Comparison of ENCODE assay signal across 24 mouse cellular contexts in the genomic region with DNA sequence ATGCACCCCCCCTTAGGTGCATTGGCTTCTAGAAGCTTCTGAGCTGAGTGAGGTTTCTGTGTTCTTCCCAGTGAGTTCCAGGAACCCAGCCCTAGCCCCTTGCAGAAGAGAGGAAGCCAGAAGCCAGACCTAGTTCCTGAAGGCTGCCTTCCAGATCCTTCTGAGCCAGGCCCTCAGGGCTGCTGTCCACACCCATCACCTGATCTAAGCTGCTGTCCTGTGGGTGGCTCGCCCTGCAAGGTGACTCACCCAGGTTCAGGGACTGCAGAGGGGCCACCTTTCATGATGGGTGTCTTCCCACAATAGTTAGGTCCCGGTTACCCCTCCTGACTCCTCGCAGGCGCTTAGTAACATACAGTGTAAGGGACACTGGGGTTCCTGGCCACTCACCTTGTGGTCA. TPM values are rescaled to one million over a fixed set of nuclear protein-coding genes. Genes with fewer than 3 reads are reported as not detected.
DNase-seq lines count a peak whose midpoint lies in the region; ATAC-seq lines count a peak whose summit lies in the region.
"Had no signal": no experiment of that assay in that cellular context is flagged by ENCODE, and none has a peak within 500 bp of the region (broad histone marks: within the 10 kb centered on the region; RNA-seq: fewer than 3 reads in every experiment).

No protein-coding gene starts in this region.

- H3K4me1 ChIP-seq in heart, embryonic 10.5 days: peaks cover 33% of the 10 kb centered on the region
- H3K4me1 ChIP-seq in megakaryocyte, embryonic 14.5 days: peaks cover 89% of the 10 kb centered on the region
- H3K4me1 ChIP-seq in liver, embryonic 12.5 days: peaks cover 80% of the 10 kb centered on the region

- DNase-seq in heart, embryonic 10.5 days (ENCODE audit: low spot score): no peak
- DNase-seq in heart, adult 8-10 months (ENCODE audit: low spot score): no peak
- no peak for DNase-seq in T-cell, adult 2 months (ENCODE audit: low spot score)
- no peak for DNase-seq in right cerebral cortex, adult 2 months (ENCODE audit: low spot score in 2 of 2)
- DNase-seq in ovary, postnatal 36 days (ENCODE audit: low spot score): no peak
- DNase-seq: cerebellum, adult 2 months; gastrocnemius, postnatal 14 days; lung, postnatal 10 days; spleen, adult 18-20 months had no signal

- no peaks in the 10 kb centered on the region for H3K27me3 ChIP-seq in heart, embryonic 10.5 days (ENCODE audit: insufficient read depth, poor library complexity, severe bottlenecking)
- peaks cover 2% of the 10 kb centered on the region for H3K27me3 ChIP-seq in megakaryocyte, embryonic 14.5 days (replicated peaks)
- H3K27me3 ChIP-seq in liver, embryonic 12.5 days (replicated peaks): peaks cover 17% of the 10 kb centered on the region
- H3K27me3 ChIP-seq: embryonic facial prominence, embryonic 12.5 days; limb, embryonic 12.5 days; neural tube, embryonic 13.5 days had no signal

- no peak overlapping the region for H3K4me3 ChIP-seq in heart, embryonic 10.5 days
- peak overlapping the region; percentile 60 for H3K4me3 ChIP-seq in megakaryocyte, embryonic 14.5 days (replicated peaks)
- H3K4me3 ChIP-seq in liver, embryonic 12.5 days: no peak overlapping the region
- H3K4me3 ChIP-seq: embryonic facial prominence, embryonic 12.5 days; limb, embryonic 12.5 days; midbrain, embryonic 10.5 days; neural tube, embryonic 13.5 days had no signal

- no peak for ATAC-seq in megakaryocyte, adult 5-6 weeks (ENCODE audit: poor library complexity, severe bottlenecking)
- no peak for ATAC-seq in liver, embryonic 12.5 days
- ATAC-seq: inflammation-experienced regulatory T-cells, adult 6 months had no signal

- H3K9ac ChIP-seq in liver, embryonic 12.5 days: no peak overlapping the region
- H3K9ac ChIP-seq: embryonic facial prominence, embryonic 12.5 days; limb, embryonic 12.5 days; neural tube, embryonic 13.5 days had no signal

- H3K9me3 ChIP-seq in heart, embryonic 10.5 days: no peaks in the 10 kb centered on the region
- peaks cover 6% of the 10 kb centered on the region; the same call in 1 of the 2 replicates for H3K9me3 ChIP-seq in megakaryocyte, embryonic 14.5 days
- no peaks in the 10 kb centered on the region for H3K9me3 ChIP-seq in liver, embryonic 12.5 days (replicated peaks)
- H3K9me3 ChIP-seq: embryonic facial prominence, embryonic 12.5 days; limb, embryonic 12.5 days; midbrain, embryonic 10.5 days; neural tube, embryonic 13.5 days had no signal

- H3K4me2 ChIP-seq in liver, embryonic 12.5 days: no peak overlapping the region
- H3K4me2 ChIP-seq: embryonic facial prominence, embryonic 12.5 days; limb, embryonic 12.5 days; neural tube, embryonic 13.5 days had no signal

- H3K36me3 ChIP-seq in heart, embryonic 10.5 days: peaks cover 39% of the 10 kb centered on the region
- peaks cover 46% of the 10 kb centered on the region for H3K36me3 ChIP-seq in megakaryocyte, embryonic 14.5 days (replicated peaks; ENCODE audit: low read length)
- H3K36me3 ChIP-seq in liver, embryonic 12.5 days: peaks cover 45% of the 10 kb centered on the region

- 0 out of 2 replicates have a peak overlapping the region, but pooled peaks have one; percentile 17 for H3K27ac ChIP-seq in heart, embryonic 10.5 days
- peak overlapping the region; percentile 46; the same call in 1 of the 2 replicates for H3K27ac ChIP-seq in liver, embryonic 12.5 days
- H3K27ac ChIP-seq: embryonic facial prominence, embryonic 12.5 days; limb, embryonic 12.5 days; midbrain, embryonic 10.5 days; neural tube, embryonic 13.5 days had no signal

- WGBS in heart, embryonic 10.5 days: 91% methylated on average over 4 of the region's 4 CpGs
- WGBS in liver, embryonic 12.5 days (ENCODE audit: insufficient replicate concordance): 83% methylated on average over 4 of the region's 4 CpGs

RNA-seq across cellular contexts. Expression of a gene that starts 6.4 kb away (rescaled TPM):
- polyA plus RNA-seq in heart, embryonic 10.5 days (2016; fragmentation: Nextera tagmentation; extraction: Ambion mirVana): 344 and 410 TPM in 2 replicates
- total RNA-seq in heart, adult 8-10 months (2022): 10 to 100 TPM; 57.9 to 67.1 (median 63.4) TPM
- 103 and 569 TPM in 2 replicates for polyA plus RNA-seq in megakaryocyte, embryonic 14.5 days (2012; ENCODE audit: insufficient read depth, low replicate concordance)
- total RNA-seq in megakaryocyte, adult 5-6 weeks (2015): 82.1 and 84.4 TPM in 2 replicates
- total RNA-seq in megakaryocyte, adult 5-6 weeks (2017): 106 and 151 TPM in 2 replicates
- 266 and 269 TPM in 2 replicates for polyA plus RNA-seq in liver, embryonic 12.5 days (2016; fragmentation: Nextera tagmentation; extraction: Ambion mirVana)

RNA-seq across cellular contexts. Expression of a gene that starts 19.2 kb away (rescaled TPM):
- 38.0 and 42.0 TPM in 2 replicates for polyA plus RNA-seq in heart, embryonic 10.5 days (2016; fragmentation: Nextera tagmentation; extraction: Ambion mirVana)
- total RNA-seq in heart, adult 8-10 months (2022): 10 to 100 TPM; 40.0 to 57.7 (median 44.4) TPM
- polyA plus RNA-seq in megakaryocyte, embryonic 14.5 days (2012; ENCODE audit: insufficient read depth, low replicate concordance): 10.2 and 10.5 TPM in 2 replicates
- 5.7 and 6.8 TPM in 2 replicates for total RNA-seq in megakaryocyte, adult 5-6 weeks (2015)
- 1.5 and 4.0 TPM in 2 replicates for total RNA-seq in megakaryocyte, adult 5-6 weeks (2017)
- polyA plus RNA-seq in liver, embryonic 12.5 days (2016; fragmentation: Nextera tagmentation; extraction: Ambion mirVana): 19.6 and 24.2 TPM in 2 replicates

RNA-seq across cellular contexts. Expression of a gene that starts 19.3 kb away (rescaled TPM):
- 76.3 and 116 TPM in 2 replicates for polyA plus RNA-seq in heart, embryonic 10.5 days (2016; fragmentation: Nextera tagmentation; extraction: Ambion mirVana)
- 100 to 1,000 TPM in 3 of 4 experiments, 10 to 100 TPM in 1; 84.2 to 134 (median 114) TPM for total RNA-seq in heart, adult 8-10 months (2022)
- 972 and 2,520 TPM in 2 replicates for polyA plus RNA-seq in megakaryocyte, embryonic 14.5 days (2012; ENCODE audit: insufficient read depth, low replicate concordance)
- 26.7 and 44.1 TPM in 2 replicates for total RNA-seq in megakaryocyte, adult 5-6 weeks (2015)
- total RNA-seq in megakaryocyte, adult 5-6 weeks (2017): 24.0 and 28.9 TPM in 2 replicates
- polyA plus RNA-seq in liver, embryonic 12.5 days (2016; fragmentation: Nextera tagmentation; extraction: Ambion mirVana): 59.5 and 66.8 TPM in 2 replicates

RNA-seq across cellular contexts. Expression of a gene that starts 23.9 kb away (rescaled TPM):
- not detected in 2 replicates for polyA plus RNA-seq in heart, embryonic 10.5 days (2016; fragmentation: Nextera tagmentation; extraction: Ambion mirVana)
- total RNA-seq in heart, adult 8-10 months (2022): under 1 TPM in 1 of 4 experiments, not detected in 3; 0.06 TPM
- not detected in 2 replicates for polyA plus RNA-seq in megakaryocyte, embryonic 14.5 days (2012; ENCODE audit: insufficient read depth, low replicate concordance)
- 0.11 and 0.27 TPM in 2 replicates for total RNA-seq in megakaryocyte, adult 5-6 weeks (2015)
- total RNA-seq in megakaryocyte, adult 5-6 weeks (2017): 0.04 TPM in 1 of 2 replicates, not detected in the other
- polyA plus RNA-seq in liver, embryonic 12.5 days (2016; fragmentation: Nextera tagmentation; extraction: Ambion mirVana): not detected in 2 replicates
- total RNA-seq: common myeloid progenitor, adult 5-6 weeks; MEL had no signal
- polyA plus RNA-seq: embryonic facial prominence, embryonic 12.5 days; inflammation-experienced regulatory T-cells, adult 6 months; limb, embryonic 12.5 days; midbrain, embryonic 10.5 days; urinary bladder, adult 2 months had no signal

RNA-seq across cellular contexts. Expression of a gene that starts 38.9 kb away (rescaled TPM):
- polyA plus RNA-seq in heart, embryonic 10.5 days (2016; fragmentation: Nextera tagmentation; extraction: Ambion mirVana): not detected in 2 replicates
- not detected for total RNA-seq in heart, adult 8-10 months (2022)
- 0.26 TPM in 1 of 2 replicates, not detected in the other for polyA plus RNA-seq in megakaryocyte, embryonic 14.5 days (2012; ENCODE audit: insufficient read depth, low replicate concordance)
- total RNA-seq in megakaryocyte, adult 5-6 weeks (2015): not detected in 2 replicates
- total RNA-seq in megakaryocyte, adult 5-6 weeks (2017): not detected in 2 replicates
- not detected in 2 replicates for polyA plus RNA-seq in liver, embryonic 12.5 days (2016; fragmentation: Nextera tagmentation; extraction: Ambion mirVana)
- total RNA-seq: adrenal gland, postnatal 10 days; common myeloid progenitor, adult 5-6 weeks; gastrocnemius, postnatal 14 days; hematopoietic stem cell, adult 5-6 weeks; layer of hippocampus, postnatal 14 days; monocyte, adult 5-6 weeks had no signal
- polyA plus RNA-seq: cerebellum, adult 2 months; embryonic facial prominence, embryonic 12.5 days; limb, embryonic 12.5 days; midbrain, embryonic 10.5 days; neural tube, embryonic 13.5 days had no signal
